In genomic region chr19:30505497-30505896, GRCm38 (mm10) we compare ENCODE assay signal across 25 mouse cellular contexts. TPM values are rescaled to one million over a fixed set of nuclear protein-coding genes. Genes with fewer than 3 reads are reported as not detected.
DNase-seq lines count a peak whose midpoint lies in the region; ATAC-seq and TF ChIP-seq lines count a peak whose summit lies in the region.
"Had no signal": no experiment of that assay in that cellular context is flagged by ENCODE, and none has a peak within 500 bp of the region (broad histone marks: within the 10 kb centered on the region; RNA-seq: fewer than 3 reads in every experiment).

No protein-coding gene starts in this region.

- no peak overlapping the region for H3K9ac ChIP-seq in CH12.LX (ENCODE audit: insufficient read depth, low read depth)
- H3K9ac ChIP-seq in midbrain, embryonic 14.5 days (replicated peaks; ENCODE audit: low read length): no peak overlapping the region
- H3K9ac ChIP-seq: embryonic facial prominence, embryonic 12.5 days; forebrain, embryonic 15.5 days; heart, embryonic 13.5 days; hindbrain, embryonic 15.5 days had no signal

- no peak for TF ChIP-seq RAD21 in CH12.LX (IDR thresholded peaks at IDR 0.05; ENCODE audit: low read depth, low read length)

- no peak overlapping the region for H3K27ac ChIP-seq in CH12.LX (ENCODE audit: insufficient read depth, low read depth)
- no peak overlapping the region for H3K27ac ChIP-seq in midbrain, embryonic 10.5 days (replicated peaks)
- H3K27ac ChIP-seq in midbrain, embryonic 14.5 days (replicated peaks; ENCODE audit: low read depth, low read length): no peak overlapping the region
- H3K27ac ChIP-seq: embryonic facial prominence, embryonic 12.5 days; forebrain, embryonic 15.5 days; heart, embryonic 13.5 days; hindbrain, embryonic 15.5 days had no signal

- TF ChIP-seq POLR2A in CH12.LX (IDR thresholded peaks at IDR 0.05; ENCODE audit: low read depth, low read length): no peak

- no peaks in the 10 kb centered on the region for H3K79me2 ChIP-seq in CH12.LX (replicated peaks; ENCODE audit: control insufficient read depth, extremely low read depth, insufficient read depth, poor library complexity, severe bottlenecking)

- H3K27me3 ChIP-seq in CH12.LX (replicated peaks): no peaks in the 10 kb centered on the region
- peaks cover 81% of the 10 kb centered on the region for H3K27me3 ChIP-seq in midbrain, embryonic 10.5 days (ENCODE audit: low read depth, poor library complexity, severe bottlenecking)
- no peaks in the 10 kb centered on the region for H3K27me3 ChIP-seq in midbrain, embryonic 14.5 days (ENCODE audit: control insufficient read depth, insufficient read depth, low read length)
- H3K27me3 ChIP-seq: embryonic facial prominence, embryonic 12.5 days; forebrain, embryonic 15.5 days; heart, embryonic 13.5 days; hindbrain, embryonic 15.5 days had no signal

- H3K4me2 ChIP-seq in CH12.LX (ENCODE audit: insufficient read depth, low read depth, poor library complexity, severe bottlenecking): peak overlapping the region; percentile 47
- peak overlapping the region; percentile 24 for H3K4me2 ChIP-seq in midbrain, embryonic 14.5 days (ENCODE audit: low read length)
- H3K4me2 ChIP-seq: embryonic facial prominence, embryonic 12.5 days; forebrain, embryonic 15.5 days; heart, embryonic 13.5 days; hindbrain, embryonic 15.5 days had no signal

- no peaks in the 10 kb centered on the region for H3K36me3 ChIP-seq in CH12.LX (replicated peaks in 1 of 2; ENCODE audit: control insufficient read depth in 1 of 2, insufficient read depth in 1 of 2, low read length in 1 of 2)
- no peaks in the 10 kb centered on the region for H3K36me3 ChIP-seq in midbrain, embryonic 10.5 days
- no peaks in the 10 kb centered on the region for H3K36me3 ChIP-seq in midbrain, embryonic 14.5 days (ENCODE audit: control insufficient read depth, insufficient read depth, low read length)
- H3K36me3 ChIP-seq: embryonic facial prominence, embryonic 12.5 days; forebrain, embryonic 15.5 days; heart, embryonic 13.5 days; hindbrain, embryonic 15.5 days had no signal

- no peak overlapping the region for H3K4me3 ChIP-seq in CH12.LX (replicated peaks in 1 of 3; ENCODE audit: low read depth in 2 of 3, low read length in 2 of 3, poor library complexity in 1 of 3)
- peak overlapping the region; percentile 33 for H3K4me3 ChIP-seq in midbrain, embryonic 10.5 days
- no peak overlapping the region for H3K4me3 ChIP-seq in midbrain, embryonic 14.5 days (replicated peaks; ENCODE audit: low read depth, low read length)
- H3K4me3 ChIP-seq: embryonic facial prominence, embryonic 12.5 days; forebrain, embryonic 15.5 days; heart, embryonic 13.5 days; hindbrain, embryonic 15.5 days had no signal

- 11% methylated on average over 5 of the region's 5 CpGs for WGBS in midbrain, embryonic 10.5 days
- 7% methylated on average over 5 of the region's 5 CpGs for WGBS in midbrain, embryonic 14.5 days

- no peak for TF ChIP-seq CTCF in CH12.LX (conservative IDR thresholded peaks at IDR 0.05 in 1 of 2, IDR thresholded peaks at IDR 0.05 in 1 of 2; ENCODE audit: low read depth in 2 of 2, low read length in 2 of 2)

- dilution Hi-C loops in CH12.LX (cut with MboI; ENCODE audit: extremely low pct_ligation_motif_present, extremely low pct_unique_long_range_greater_than_20kb, low sequenced_read_pairs): no loop called here

- H3K9me3 ChIP-seq in CH12.LX (replicated peaks; ENCODE audit: low read length): no peaks in the 10 kb centered on the region
- no peaks in the 10 kb centered on the region for H3K9me3 ChIP-seq in midbrain, embryonic 10.5 days (replicated peaks)
- H3K9me3 ChIP-seq in midbrain, embryonic 14.5 days (ENCODE audit: control insufficient read depth, low read length): no peaks in the 10 kb centered on the region
- H3K9me3 ChIP-seq: embryonic facial prominence, embryonic 12.5 days; forebrain, embryonic 15.5 days; heart, embryonic 13.5 days; hindbrain, embryonic 15.5 days had no signal

- TF ChIP-seq EP300 in CH12.LX (IDR thresholded peaks at IDR 0.05; ENCODE audit: low read length): no peak

- intact Hi-C loops in left cerebral cortex, postnatal 14 days (cut with DNase I): no loop called here

- ATAC-seq in midbrain, embryonic 14.5 days (ENCODE audit: low FRiP score, low TSS enrichment): no peak
- ATAC-seq: activated CD4-positive, CD25-positive, alpha-beta regulatory T cell, adult 4 months; CD4-positive, CD25-positive, alpha-beta regulatory T cell, adult 4 months; forebrain, embryonic 15.5 days had no signal

- DNase-seq in CH12.LX (ENCODE audit: extremely low read depth): no peak
- DNase-seq in WW6 (ENCODE audit: low read depth, low spot score): peak; percentile 31
- no peak for DNase-seq in midbrain, embryonic 10.5 days (ENCODE audit: low spot score)
- peak; percentile 41 for DNase-seq in midbrain, embryonic 14.5 days
- DNase-seq in left cerebral cortex, postnatal 14 days (ENCODE audit: low spot score in 2 of 2): no peak
- no peak for DNase-seq in layer of hippocampus, postnatal 14 days (ENCODE audit: low spot score in 2 of 2)
- no peak for DNase-seq in adrenal gland, postnatal 10 days
- DNase-seq in layer of hippocampus, postnatal 25 days (ENCODE audit: extremely low spot score in 1 of 2, low spot score in 1 of 2): no peak
- DNase-seq: adrenal gland, postnatal 25 days; B cell, adult 2 months; cerebellum, adult 11 months; cerebellum, adult 8-10 months; cerebellum, postnatal 25 days; gastrocnemius, postnatal 36 days; heart, postnatal 36 days had no signal

- in situ Hi-C loops in CH12.LX (cut with MboI; ENCODE audit: low pct_ligation_motif_present, low pct_unique_long_range_greater_than_20kb, low sequenced_read_pairs): no loop called here

- peaks cover 0 to 2% of the 10 kb centered on the region in 2 experiments; a peak in 1 of 4 replicates for H3K4me1 ChIP-seq in CH12.LX (ENCODE audit: control insufficient read depth in 1 of 2, insufficient read depth in 2 of 2)
- H3K4me1 ChIP-seq in midbrain, embryonic 10.5 days: peaks cover 24% of the 10 kb centered on the region
- H3K4me1 ChIP-seq in midbrain, embryonic 14.5 days (ENCODE audit: control insufficient read depth, insufficient read depth, low read length): peaks cover 10% of the 10 kb centered on the region; the same call in 1 of the 2 replicates
- H3K4me1 ChIP-seq: embryonic facial prominence, embryonic 12.5 days; forebrain, embryonic 15.5 days; hindbrain, embryonic 15.5 days had no signal

TF ChIP-seq in CH12.LX, 34 proteins besides CTCF, POLR2A, EP300 and RAD21:
- no peak for TF ChIP-seq USF1 (IDR thresholded peaks at IDR 0.05; ENCODE audit: low read depth, low read length)
- no peak for TF ChIP-seq KAT2A (IDR thresholded peaks at IDR 0.05; ENCODE audit: insufficient replicate concordance, low read length)
- no peak for TF ChIP-seq PAX5 (IDR thresholded peaks at IDR 0.05; ENCODE audit: low read length)
- no peak for TF ChIP-seq MAX (IDR thresholded peaks at IDR 0.05; ENCODE audit: low read length)
- no peak for TF ChIP-seq POLR2AphosphoS2 (IDR thresholded peaks at IDR 0.05; ENCODE audit: low read depth, low read length)
- no peak for TF ChIP-seq JUN (IDR thresholded peaks at IDR 0.05; ENCODE audit: insufficient read depth, low read depth, low read length)
- TF ChIP-seq CHD2 (IDR thresholded peaks at IDR 0.05; ENCODE audit: low read length): no peak
- no peak for TF ChIP-seq ELF1 (IDR thresholded peaks at IDR 0.05; ENCODE audit: low read depth, low read length)
- no peak for TF ChIP-seq HCFC1 (IDR thresholded peaks at IDR 0.05; ENCODE audit: low read depth, low read length)
- TF ChIP-seq TCF12 (IDR thresholded peaks at IDR 0.05; ENCODE audit: low read depth, low read length): no peak
- no peak for TF ChIP-seq IRF4 (IDR thresholded peaks at IDR 0.05; ENCODE audit: low read depth, low read length)
- no peak for TF ChIP-seq ETS1 (conservative IDR thresholded peaks at IDR 0.05; ENCODE audit: low read depth, low read length)
- TF ChIP-seq ZKSCAN1 (IDR thresholded peaks at IDR 0.05; ENCODE audit: borderline replicate concordance, low read depth, low read length): no peak

RNA-seq across cellular contexts. Expression of gene Dkk1, which starts 44.0 kb away (rescaled TPM):
- total RNA-seq in CH12.LX (2012; rRNA removed): not detected in 2 replicates
- total RNA-seq in CH12.LX (2014; rRNA removed): not detected in 2 replicates
- not detected in 2 replicates for polyA plus RNA-seq in CH12.LX (2012; ENCODE audit: insufficient read length, low read depth)
- polyA plus RNA-seq in midbrain, embryonic 10.5 days (2016; fragmentation: Nextera tagmentation; extraction: Ambion mirVana): 6.2 and 11.1 TPM in 2 replicates
- 2.8 and 3.6 TPM in 2 replicates for polyA plus RNA-seq in midbrain, embryonic 14.5 days (2014; fragmentation: Nextera tagmentation; extraction: Ambion mirVana)
- not detected for total RNA-seq in left cerebral cortex, postnatal 14 days (2021)
- not detected for total RNA-seq in layer of hippocampus, postnatal 14 days (2021)
- total RNA-seq in adrenal gland, postnatal 10 days (2021): 1 to 10 TPM in 1 of 2 experiments, under 1 TPM in 1; 0.66 to 1.4 TPM
- not detected for total RNA-seq in layer of hippocampus, postnatal 25 days (2021)
- total RNA-seq: adrenal gland, adult 18-20 months; adrenal gland, postnatal 25 days; gastrocnemius, adult 8-10 months; gastrocnemius, postnatal 36 days; heart, postnatal 36 days had no signal
- polyA plus RNA-seq: activated CD4-positive, CD25-positive, alpha-beta regulatory T cell, adult 4 months; CD4-positive, CD25-positive, alpha-beta regulatory T cell, adult 4 months; cortical plate, adult 2 months; heart, postnatal 0 days had no signal

Comparison
In these comparisons a context has a peak if more than half of its experiments do, and no peak if none do; other contexts are left out.
1. DNase-seq: peak in WW6 (single experiment) and midbrain, embryonic 14.5 days (single experiment); none in CH12.LX (single experiment), midbrain, embryonic 10.5 days (single experiment), left cerebral cortex, postnatal 14 days (0 of 2), layer of hippocampus, postnatal 14 days (0 of 2), adrenal gland, postnatal 10 days (single experiment) and layer of hippocampus, postnatal 25 days (0 of 2).